Mouse (Mus musculus): ENCODE measurements around the gene Olfr734. TPM values are rescaled to one million over a fixed set of nuclear protein-coding genes. Genes with fewer than 3 reads are reported as not detected.

The Olfr734 gene
- not detected for total RNA-seq (2021)

DNA sequence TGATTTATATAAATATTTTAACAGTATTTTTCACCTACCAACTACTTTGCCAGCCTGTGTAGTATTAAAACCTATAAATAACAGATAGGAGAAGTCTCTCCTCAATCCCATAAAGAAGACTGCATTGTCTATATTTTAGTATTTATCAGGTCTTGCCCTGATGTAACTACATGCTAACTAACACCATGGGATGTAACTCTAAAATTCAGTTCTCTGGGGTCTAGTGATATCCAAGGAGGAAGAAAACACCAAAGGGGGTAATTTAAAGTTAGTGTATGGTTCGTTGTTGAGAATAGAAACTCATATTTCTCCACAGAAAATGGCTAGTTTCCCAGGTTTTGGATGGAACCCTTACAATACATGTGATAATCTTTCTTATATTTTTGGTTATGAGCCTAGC, at the start of gene Olfr734:
Gene Olfr734 (minus strand): TSS at position 101 of the 400 bp plus-strand sequence.
- no peak for DNase-seq

DNA sequence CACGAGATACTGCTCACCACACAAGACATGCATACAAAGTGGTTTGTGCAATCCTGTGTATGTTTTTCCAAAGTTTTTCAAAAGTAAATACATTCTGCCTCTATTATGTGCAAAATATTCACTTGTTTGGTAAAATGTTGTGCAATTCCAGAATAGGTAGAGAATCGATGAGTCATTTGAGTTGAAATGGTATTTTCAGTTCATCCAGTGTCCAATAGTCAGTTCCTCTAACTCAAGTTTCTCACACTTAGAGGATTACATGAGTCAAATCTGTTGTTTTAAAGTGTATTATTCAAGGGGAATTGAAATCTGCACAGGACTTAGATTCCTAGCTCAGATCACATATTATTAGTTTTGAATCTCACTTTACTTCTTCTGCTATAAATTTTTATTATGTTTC, 37.0 kb upstream of the Olfr734 start:
- no peak for DNase-seq

DNA sequence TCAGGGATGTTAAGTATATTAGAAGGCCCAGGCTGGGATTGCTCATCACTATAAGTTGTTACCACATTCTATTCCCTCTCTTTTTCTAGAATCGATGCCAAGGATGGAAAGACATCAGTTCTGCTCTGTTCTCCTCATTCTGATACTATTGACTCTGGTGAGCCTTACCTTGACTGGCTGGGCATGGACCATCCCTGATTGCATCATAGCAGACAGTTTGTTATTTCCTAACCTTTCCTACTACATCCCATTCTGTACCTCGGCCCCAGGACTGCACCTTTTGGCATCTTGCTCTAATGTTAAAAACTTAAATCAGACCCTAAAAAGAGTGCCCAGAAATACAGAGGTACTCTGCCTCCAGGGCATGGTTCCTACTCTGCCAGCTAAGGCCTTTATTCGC, 33.9 kb upstream of the Olfr734 start:
- DNase-seq = no peak

DNA sequence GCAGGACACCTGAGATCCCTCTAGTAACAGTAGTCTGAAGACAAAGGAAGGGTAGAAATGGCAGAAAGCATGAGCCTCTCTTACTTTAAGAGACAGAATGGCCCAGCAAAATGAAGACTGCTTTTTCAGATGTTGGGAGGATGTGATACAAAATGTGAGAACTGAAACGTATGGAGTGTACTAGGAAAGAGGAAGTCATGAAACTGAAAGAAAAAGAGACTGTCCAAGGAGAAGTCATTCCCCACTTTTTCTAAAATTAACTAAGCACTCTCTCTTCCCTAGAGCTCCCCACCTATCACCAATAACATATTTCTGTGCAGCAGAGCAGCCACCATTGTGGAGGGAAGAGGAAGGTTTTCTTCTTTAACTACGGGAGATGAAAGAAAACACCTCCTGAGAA, 31.0 kb upstream of the Olfr734 start, which contains the start of gene Tlr11:
Gene Tlr11 (plus strand): TSS at position 322 of the 400 bp plus-strand sequence.
- no peak for DNase-seq

DNA sequence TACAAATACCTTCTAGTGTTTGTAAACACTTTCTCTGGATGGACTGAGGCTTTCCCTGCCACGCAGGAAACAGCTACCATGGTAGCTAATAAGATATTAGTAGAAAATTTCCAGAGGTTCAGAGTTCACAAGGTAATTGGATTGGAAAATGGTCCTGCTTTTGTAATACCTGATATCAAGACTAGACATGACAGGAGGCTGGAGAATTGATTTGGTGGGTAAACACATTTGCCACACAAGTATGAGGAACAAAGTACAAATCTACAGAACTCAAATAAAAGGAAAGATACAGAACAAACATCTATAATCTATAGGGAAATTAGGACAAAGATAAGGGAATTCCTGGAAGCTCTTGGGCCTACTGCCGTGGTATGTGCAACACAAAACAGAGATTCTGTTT, 30.2 kb upstream of the Olfr734 start:
- no peak for DNase-seq

DNA sequence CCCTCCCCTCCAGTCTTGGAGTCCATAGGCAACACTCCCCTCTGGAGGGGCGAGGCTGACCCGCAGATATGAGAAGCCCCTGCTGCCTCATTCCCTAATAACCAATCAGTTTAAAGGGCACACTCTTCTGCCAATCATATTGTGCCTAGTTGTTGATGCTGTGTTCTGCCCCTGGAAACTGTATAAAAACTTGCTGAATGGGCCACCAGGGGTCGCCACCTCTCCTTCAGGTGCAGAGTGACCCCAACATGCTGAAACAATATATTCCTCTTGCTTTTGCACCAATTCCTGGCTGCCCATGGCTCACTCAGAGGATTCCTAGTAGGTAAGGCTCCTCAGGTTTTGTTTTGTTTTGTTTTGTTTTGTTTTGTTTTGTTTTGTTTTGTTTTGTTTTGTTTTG, 25.9 kb upstream of the Olfr734 start:
- DNase-seq = peak; percentile 12

DNA sequence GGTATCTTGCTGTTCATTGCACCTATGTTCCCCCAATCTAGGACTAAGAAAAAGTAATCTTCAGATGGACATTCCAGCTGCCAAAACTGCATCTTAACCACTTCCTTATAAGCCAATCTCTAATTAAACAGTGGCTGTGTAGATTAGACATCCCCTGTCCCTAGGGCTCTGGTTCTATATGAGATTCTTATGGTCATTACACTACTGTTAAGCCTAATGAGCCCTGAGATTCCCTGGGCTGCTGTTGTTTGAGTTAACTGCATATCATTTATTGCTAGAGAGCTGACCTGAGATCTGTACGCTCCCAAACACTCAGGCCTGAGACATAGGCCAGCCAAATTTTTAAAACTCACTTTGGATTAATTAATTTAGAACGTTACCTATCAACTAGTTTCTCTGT, 22.2 kb upstream of the Olfr734 start, which contains the start of gene Olfr735:
Gene Olfr735 (minus strand): TSS at position 77 of the 400 bp plus-strand sequence.
- no peak for DNase-seq

DNA sequence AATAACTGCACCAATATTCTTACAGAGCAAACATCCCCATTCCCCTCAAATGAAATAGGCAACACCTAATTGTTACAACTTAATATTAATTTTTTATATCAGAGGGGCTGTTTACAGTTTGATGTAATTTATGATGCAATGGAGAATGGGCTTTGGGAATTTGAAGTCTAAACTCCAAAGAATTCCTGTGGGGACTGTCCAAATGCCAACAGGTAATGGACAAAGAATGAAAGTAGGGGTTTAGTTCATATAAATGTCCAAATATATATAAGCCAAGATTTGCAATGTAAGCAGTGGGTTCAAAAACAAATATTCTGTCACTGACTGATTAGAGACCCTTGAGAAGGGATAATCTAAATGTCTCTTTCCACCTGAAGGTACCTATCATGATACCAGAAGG, 25.1 kb downstream of the Olfr734 start, which contains the start of gene Olfr733:
Gene Olfr733 (minus strand): TSS at position 101 of the 400 bp plus-strand sequence.
- DNase-seq = no peak

DNA sequence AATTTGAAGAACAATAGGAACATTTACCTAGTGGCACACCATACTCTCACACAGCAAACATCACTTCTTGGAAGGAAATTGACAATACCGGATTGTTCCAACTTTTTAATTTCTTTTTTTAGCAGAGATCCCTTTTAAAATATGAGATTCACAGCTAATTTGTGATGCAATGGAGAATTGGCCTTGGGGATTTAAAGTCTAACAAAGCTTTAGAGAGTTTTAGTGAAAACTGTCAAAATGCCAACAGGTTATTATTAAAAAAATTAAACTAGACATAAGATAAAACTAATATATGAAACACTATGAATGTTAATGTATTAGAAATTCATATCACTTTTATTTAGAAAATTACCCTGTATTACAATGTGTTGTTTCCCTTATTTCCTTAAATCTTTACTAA, 42.5 kb downstream of the Olfr734 start, which contains the start of gene Olfr732:
Gene Olfr732 (minus strand): TSS at position 101 of the 400 bp plus-strand sequence.
- no peak for DNase-seq

Other genes with a start within 250 kb of the Olfr734 start
- not detected for gene Olfr726, start 235.8 kb downstream of the Olfr734 start, total RNA-seq (2021)
- gene Olfr727, start 203.6 kb downstream of the Olfr734 start, total RNA-seq (2021) = not detected
- gene Olfr728, start 184.1 kb downstream of the Olfr734 start, total RNA-seq (2021) = not detected
- not detected for gene Olfr729, start 173.9 kb downstream of the Olfr734 start, total RNA-seq (2021)
- gene Olfr730, start 138.6 kb downstream of the Olfr734 start, total RNA-seq (2021) = not detected
- not detected for gene Olfr731, start 84.9 kb downstream of the Olfr734 start, total RNA-seq (2021)
- gene Olfr732, start 42.6 kb downstream of the Olfr734 start, total RNA-seq (2021) = not detected
- not detected for gene Olfr733, start 25.2 kb downstream of the Olfr734 start, total RNA-seq (2021)
- not detected for gene Olfr735, start 22.1 kb upstream of the Olfr734 start, total RNA-seq (2021)
- gene Tlr11, start 31.2 kb upstream of the Olfr734 start, total RNA-seq (2021) = not detected
- gene Olfr736, start 54.4 kb upstream of the Olfr734 start, total RNA-seq (2021) = not detected
- gene Olfr738, start 80.8 kb upstream of the Olfr734 start, total RNA-seq (2021) = not detected
- not detected for gene Olfr739, start 91.9 kb upstream of the Olfr734 start, total RNA-seq (2021)
- gene Olfr740, start 118.8 kb upstream of the Olfr734 start, total RNA-seq (2021) = not detected
- gene Olfr741, start 146.0 kb upstream of the Olfr734 start, total RNA-seq (2021) = not detected
- not detected for gene Olfr742, start 176.8 kb upstream of the Olfr734 start, total RNA-seq (2021)
- gene Olfr743, start 195.1 kb upstream of the Olfr734 start, total RNA-seq (2021) = not detected